Mouse (Mus musculus) MEL (cell line): ENCODE results near the gene Klhl36. TPM values are rescaled to one million over a fixed set of nuclear protein-coding genes. Genes with fewer than 3 reads are reported as not detected.
A peak's percentile ranks its signal among the peaks of the same experiment; 100 is the strongest.

Experiments used
- DNase-seq: peaks from one replicate; pipeline ENCODE4 v3.0.0; 2011; ENCODE audit warnings: low read depth, low spot score
- H3K27ac ChIP-seq: 2 replicates; pipeline ENCODE4 v1.5.1; 2012; ENCODE audit warnings: low read depth, mild to moderate bottlenecking, control low read depth, low read length, moderate library complexity; ENCODE audit not compliant: control insufficient read depth
- H3K27me3 ChIP-seq, 2 experiments: fragments of 150-350 bp in 1 of 2; sonication (generic) in 1 of 2; 2 replicates each; pipeline ENCODE4 v1.6.1; 2012; ENCODE audit warnings: low read length in 2 of 2, mild to moderate bottlenecking in 2 of 2, improper control_type of control experiment in 1 of 2, moderate library complexity in 1 of 2; ENCODE audit not compliant: insufficient read depth in 2 of 2, control insufficient read depth in 1 of 2
- H3K36me3 ChIP-seq, 2 experiments: 2 replicates each; pipeline ENCODE4 v1.6.1; 2012 to 2014; ENCODE audit warnings: low read length in 2 of 2, improper control_type of control experiment in 1 of 2, inconsistent platforms in 1 of 2, mild to moderate bottlenecking in 1 of 2; ENCODE audit not compliant: insufficient read depth in 2 of 2, control insufficient read depth in 1 of 2
- H3K4me1 ChIP-seq, 2 experiments: fragments of 150-350 bp in 1 of 2; sonication (generic) in 1 of 2; 2 replicates each; pipeline ENCODE4 v1.6.1; 2012; ENCODE audit warnings: low read length in 2 of 2, improper control_type of control experiment in 1 of 2, mild to moderate bottlenecking in 1 of 2; ENCODE audit not compliant: insufficient read depth in 2 of 2, control insufficient read depth in 1 of 2
- H3K4me3 ChIP-seq, 2 experiments: fragments of 150-350 bp in 1 of 2; sonication (generic) in 1 of 2; 2 replicates each; pipeline ENCODE4 v1.5.1; 2012; ENCODE audit warnings: low read depth in 2 of 2, low read length in 2 of 2, mild to moderate bottlenecking in 2 of 2, moderate library complexity in 2 of 2, control low read depth in 1 of 2, improper control_type of control experiment in 1 of 2; ENCODE audit not compliant: control insufficient read depth in 1 of 2, insufficient read depth in 1 of 2
- H3K79me2 ChIP-seq: 2 replicates; pipeline ENCODE4 v1.6.1; 2012; ENCODE audit warnings: mild to moderate bottlenecking, low read length, moderate library complexity; ENCODE audit not compliant: control insufficient read depth, poor library complexity, insufficient read depth
- H3K9ac ChIP-seq: 2 replicates; pipeline ENCODE4 v1.6.1; 2012; ENCODE audit warnings: low read depth, mild to moderate bottlenecking, control low read depth, low read length, moderate library complexity; ENCODE audit not compliant: control insufficient read depth, poor library complexity, severe bottlenecking
- H3K9me3 ChIP-seq: fragments of 150-350 bp; sonication (generic); replicated peaks from 2 replicates; pipeline ENCODE4 v1.6.1; 2012; ENCODE audit warnings: mild to moderate bottlenecking, low read length, improper control_type of control experiment, moderate library complexity; ENCODE audit not compliant: insufficient read depth
- BHLHE40 ChIP-seq: IDR thresholded peaks from 2 replicates; pipeline ENCODE4 v1.6.1; 2012; ENCODE audit warnings: low read depth, mild to moderate bottlenecking, inconsistent platforms, low read length, improper control_type of control experiment, borderline replicate concordance
- CHD1 ChIP-seq: IDR thresholded peaks from 2 replicates; pipeline ENCODE4 v1.6.1; 2012; ENCODE audit warnings: low read depth, mild to moderate bottlenecking, inconsistent platforms, low read length, improper control_type of control experiment
- CTCF ChIP-seq, 3 experiments: IDR thresholded peaks in 2 of 3; conservative IDR thresholded peaks in 1 of 3; 2 replicates each; pipeline ENCODE4 v1.5.1; 2011 to 2012; ENCODE audit warnings: low read length in 3 of 3, low read depth in 2 of 3, mild to moderate bottlenecking in 2 of 3, improper control_type of control experiment in 1 of 3, inconsistent platforms in 1 of 3, mixed read lengths in 1 of 3, moderate library complexity in 1 of 3; ENCODE audit not compliant: control insufficient read depth in 1 of 3, insufficient read depth in 1 of 3, poor library complexity in 1 of 3, severe bottlenecking in 1 of 3
- E2F4 ChIP-seq: IDR thresholded peaks from 2 replicates; pipeline ENCODE4 v1.6.1; 2011; ENCODE audit warnings: low read depth, low read length, improper control_type of control experiment, borderline replicate concordance
- ELF1 ChIP-seq: IDR thresholded peaks from 2 replicates; pipeline ENCODE4 v1.6.1; 2014; ENCODE audit warnings: low read depth, mild to moderate bottlenecking, inconsistent platforms, low read length, improper control_type of control experiment, moderate library complexity
- EP300 ChIP-seq, 2 experiments: IDR thresholded peaks; 2 replicates each; pipeline ENCODE4 v1.6.1; 2011; ENCODE audit warnings: improper control_type of control experiment in 2 of 2, low read length in 2 of 2, low read depth in 1 of 2, mild to moderate bottlenecking in 1 of 2
- ETS1 ChIP-seq: IDR thresholded peaks from 2 replicates; pipeline ENCODE4 v1.6.1; 2012; ENCODE audit warnings: low read depth, mild to moderate bottlenecking, inconsistent platforms, low read length, improper control_type of control experiment, moderate library complexity
- GABPA ChIP-seq: IDR thresholded peaks from 2 replicates; pipeline ENCODE4 v1.6.1; 2012; ENCODE audit warnings: low read depth, mild to moderate bottlenecking, inconsistent platforms, low read length, improper control_type of control experiment, moderate library complexity
- GATA1 ChIP-seq: IDR thresholded peaks from 2 replicates; pipeline ENCODE4 v1.6.1; 2011; ENCODE audit warnings: low read depth, low read length, improper control_type of control experiment
- HCFC1 ChIP-seq: IDR thresholded peaks from 2 replicates; pipeline ENCODE4 v1.6.1; 2012; ENCODE audit warnings: low read depth, mild to moderate bottlenecking, inconsistent platforms, low read length, improper control_type of control experiment, moderate library complexity
- JUND ChIP-seq: IDR thresholded peaks from 2 replicates; pipeline ENCODE4 v1.6.1; 2011; ENCODE audit warnings: low read depth, mild to moderate bottlenecking, improper control_type of control experiment, low read length
- KAT2A ChIP-seq: conservative IDR thresholded peaks from 2 replicates; pipeline ENCODE4 v1.6.1; 2012; ENCODE audit warnings: low read depth, low read length, improper control_type of control experiment, inconsistent platforms
- MAFK ChIP-seq: IDR thresholded peaks from 2 replicates; pipeline ENCODE4 v1.6.1; 2011; ENCODE audit warnings: low read depth, mild to moderate bottlenecking, low read length, improper control_type of control experiment, borderline replicate concordance
- MAZ ChIP-seq: IDR thresholded peaks from 2 replicates; pipeline ENCODE4 v1.6.1; 2012; ENCODE audit warnings: low read depth, mild to moderate bottlenecking, inconsistent platforms, low read length, improper control_type of control experiment
- MEF2A ChIP-seq: IDR thresholded peaks from 2 replicates; pipeline ENCODE4 v1.6.1; 2014; ENCODE audit warnings: low read depth, mild to moderate bottlenecking, inconsistent platforms, low read length, improper control_type of control experiment; ENCODE audit not compliant: poor library complexity, insufficient replicate concordance, severe bottlenecking; ENCODE audit errors: extremely low read depth
- MXI1 ChIP-seq: IDR thresholded peaks from 2 replicates; pipeline ENCODE4 v1.6.1; 2011; ENCODE audit warnings: mild to moderate bottlenecking, low read depth, low read length, improper control_type of control experiment
- MYB ChIP-seq: IDR thresholded peaks from 2 replicates; pipeline ENCODE4 v1.6.1; 2011; ENCODE audit warnings: mild to moderate bottlenecking, low read depth, low read length, improper control_type of control experiment
- MYC ChIP-seq: IDR thresholded peaks from 2 replicates; pipeline ENCODE4 v1.6.1; 2011; ENCODE audit warnings: low read depth, mild to moderate bottlenecking, low read length, improper control_type of control experiment, moderate library complexity
- NRF1 ChIP-seq: IDR thresholded peaks from 2 replicates; pipeline ENCODE4 v1.6.1; 2014; ENCODE audit warnings: low read depth, mild to moderate bottlenecking, inconsistent platforms, low read length, improper control_type of control experiment, moderate library complexity; ENCODE audit not compliant: poor library complexity, insufficient read depth, severe bottlenecking
- POLR2A ChIP-seq, 2 experiments: IDR thresholded peaks; 2 replicates each; pipeline ENCODE4 v1.6.1; 2011 to 2012; ENCODE audit warnings: low read length in 2 of 2, mild to moderate bottlenecking in 2 of 2, control low read depth in 1 of 2, improper control_type of control experiment in 1 of 2, low read depth in 1 of 2, moderate library complexity in 1 of 2; ENCODE audit not compliant: control insufficient read depth in 1 of 2, insufficient read depth in 1 of 2, poor library complexity in 1 of 2
- RAD21 ChIP-seq: IDR thresholded peaks from 2 replicates; pipeline ENCODE4 v1.6.1; 2011; ENCODE audit warnings: mild to moderate bottlenecking, low read depth, low read length, improper control_type of control experiment
- RCOR1 ChIP-seq: IDR thresholded peaks from 2 replicates; pipeline ENCODE4 v1.6.1; 2012; ENCODE audit warnings: low read depth, mild to moderate bottlenecking, inconsistent platforms, low read length, improper control_type of control experiment
- SIN3A ChIP-seq: IDR thresholded peaks from 2 replicates; pipeline ENCODE4 v1.6.1; 2012; ENCODE audit warnings: low read length, improper control_type of control experiment, inconsistent platforms
- SMC3 ChIP-seq: IDR thresholded peaks from 2 replicates; pipeline ENCODE4 v1.6.1; 2011; ENCODE audit warnings: low read depth, low read length, improper control_type of control experiment
- TBP ChIP-seq: IDR thresholded peaks from 2 replicates; pipeline ENCODE4 v1.8.0; 2011; ENCODE audit warnings: low read depth, low read length, improper control_type of control experiment
- TCF12 ChIP-seq: IDR thresholded peaks from 2 replicates; pipeline ENCODE4 v1.6.1; 2014; ENCODE audit warnings: low read depth, mild to moderate bottlenecking, inconsistent platforms, low read length, improper control_type of control experiment, moderate library complexity
- UBTF ChIP-seq: IDR thresholded peaks from 2 replicates; pipeline ENCODE4 v1.6.1; 2012; ENCODE audit warnings: low read depth, mild to moderate bottlenecking, inconsistent platforms, low read length, improper control_type of control experiment, moderate library complexity, borderline replicate concordance; ENCODE audit not compliant: insufficient read depth
- USF2 ChIP-seq, 2 experiments: IDR thresholded peaks; 2 replicates each; pipeline ENCODE4 v1.6.1; 2011 to 2012; ENCODE audit warnings: improper control_type of control experiment in 2 of 2, low read length in 2 of 2, borderline replicate concordance in 1 of 2, inconsistent platforms in 1 of 2, low read depth in 1 of 2, mild to moderate bottlenecking in 1 of 2; ENCODE audit not compliant: insufficient read depth in 1 of 2
- ZC3H11A ChIP-seq: IDR thresholded peaks from 2 replicates; pipeline ENCODE4 v1.6.1; 2012; ENCODE audit warnings: low read depth, mild to moderate bottlenecking, inconsistent platforms, low read length, improper control_type of control experiment
- ZKSCAN1 ChIP-seq: IDR thresholded peaks from 2 replicates; pipeline ENCODE4 v1.6.1; 2012; ENCODE audit warnings: low read depth, mild to moderate bottlenecking, inconsistent platforms, low read length, improper control_type of control experiment, moderate library complexity
- ZMIZ1 ChIP-seq: IDR thresholded peaks from 2 replicates; pipeline ENCODE4 v1.6.1; 2012; ENCODE audit warnings: low read depth, mild to moderate bottlenecking, inconsistent platforms, low read length, improper control_type of control experiment, moderate library complexity
- polyA plus RNA-seq, 2 experiments: library from polyadenylated mRNA; stranded (reverse) in 1 of 2; unstranded in 1 of 2; fragments of >175 nt in 1 of 2; fragments of >200 nt in 1 of 2; gene quantifications; 2 replicates each; pipeline versions ENCODE4 v1.2.1 to v1.2.4; 2012; ENCODE audit warnings: low replicate concordance in 2 of 2, low read depth in 1 of 2; ENCODE audit not compliant: insufficient read length in 2 of 2, insufficient read depth in 1 of 2, missing spikeins in 1 of 2
- total RNA-seq: library from RNA; depleted of rRNA; stranded (reverse); fragments of 300-350 nt; gene quantifications from 2 replicates; pipeline ENCODE4 v1.2.3, GENCODE M21; 2012

The Klhl36 gene
- total and polyA plus RNA-seq, 3 experiments, result 4.6 to 6.6 TPM; not detected in 1

- no peak for TF ChIP-seq JUND
- no peak for TF ChIP-seq SMC3
- TF ChIP-seq MEF2A, result no peak
- TF ChIP-seq, all 39 proteins: peak for 9
Measured at GRCm38 (mm10) chr8:119861706-119862389, at the start of gene Klhl36 (continued).

GRCm38 (mm10) chr8:119812650-119813431 lies 49.2 kb upstream of the Klhl36 start:
- Histone ChIP-seq H3K27ac (peak overlapping the region; percentile 96), H3K79me2 (no peaks in the 10 kb centered on the region), H3K27me3 (no peaks in the 10 kb centered on the region), H3K9me3 (no peaks in the 10 kb centered on the region), H3K36me3 (peaks cover 0 to 30% of the 10 kb centered on the region in 2 experiments; a peak in 2 of 4 replicates), H3K9ac (peak overlapping the region; percentile 55), H3K4me3 (peak overlapping the region; percentile 10 to 25), H3K4me1 (peaks cover 12 to 41% of the 10 kb centered on the region in 2 experiments)
- DNase-seq, result peak; percentile 89
- TF ChIP-seq E2F4 (no peak), SIN3A (peak; percentile 83), NRF1 (no peak), TBP (peak; percentile 74), ETS1 (peak; percentile 72), POLR2A (IDR thresholded peaks at IDR 0.05; ENCODE audit: control insufficient read depth in 1 of 2, insufficient read depth in 1 of 2, low read depth in 1 of 2, low read length in 2 of 2, poor library complexity in 1 of 2) (peak; percentile 32 to 46; a peak in 1 of 4 replicates), SMC3 (no peak; the same call in 1 of the 2 replicates), JUND (peak; percentile 43; the same call in 1 of the 2 replicates), RAD21 (no peak), CTCF (IDR thresholded peaks at IDR 0.05 in 2 of 3, conservative IDR thresholded peaks at IDR 0.05 in 1 of 3; ENCODE audit: control insufficient read depth in 1 of 3, insufficient read depth in 1 of 3, low read depth in 2 of 3, low read length in 3 of 3, poor library complexity in 1 of 3, severe bottlenecking in 1 of 3) (no peak), BHLHE40 (peak; percentile 73), MAZ (peak; percentile 70; the same call in 1 of the 2 replicates), ZMIZ1 (no peak), KAT2A (no peak), USF2 (IDR thresholded peaks at IDR 0.05; ENCODE audit: borderline replicate concordance in 1 of 2, insufficient read depth in 1 of 2, low read depth in 1 of 2, low read length in 2 of 2) (no peak), MAFK (no peak), TCF12 (peak; percentile 56; the same call in 1 of the 2 replicates), GABPA (no peak), MYC (peak; percentile 92), ZC3H11A (no peak), UBTF (no peak), CHD1 (no peak), MXI1 (peak; percentile 74; the same call in 1 of the 2 replicates), GATA1 (peak; percentile 81), ELF1 (peak; percentile 70), EP300 (IDR thresholded peaks at IDR 0.05; ENCODE audit: low read depth in 1 of 2, low read length in 2 of 2) (peak; percentile 82 to 84), ZKSCAN1 (no peak), MYB (no peak), HCFC1 (peak; percentile 65; the same call in 1 of the 2 replicates), RCOR1 (peak; percentile 77)
